Mouse (Mus musculus) liver, embryonic 13.5 days (tissue): ENCODE measurements at regions not wholly inside any gene's neighbourhood (a gene's known extent, or its start where the extent isn't known, plus 50 kb on each side); places are given as distances from the start of the nearest gene placed in this dataset. TPM values are rescaled to one million over a fixed set of nuclear protein-coding genes. Genes with fewer than 3 reads are reported as not detected.

Source experiments
- ATAC-seq: fragments of 200-750 bp; cut with Nextera tagmentation; 2 replicates; pipeline ENCODE4 v1.8.0; 2017; ENCODE audit warnings: low read depth, mild to moderate bottlenecking, moderate number of reproducible peaks, moderate library complexity
- DNase-seq: peaks from one replicate; pipeline ENCODE4 v3.0.0; 2022
- H3K27ac ChIP-seq: fragments of 300-500 bp; sonication (generic); 2 replicates; pipeline ENCODE4 v1.5.1; 2015; ENCODE audit warnings: moderate library complexity, mild to moderate bottlenecking, inconsistent platforms
- H3K27me3 ChIP-seq: fragments of 300-500 bp; sonication (generic); 2 replicates; pipeline ENCODE4 v1.6.1; 2015; ENCODE audit warnings: mild to moderate bottlenecking, inconsistent platforms
- H3K36me3 ChIP-seq: fragments of 300-500 bp; sonication (generic); 2 replicates; pipeline ENCODE4 v1.6.1; 2015; ENCODE audit warnings: mild to moderate bottlenecking, inconsistent platforms
- H3K4me1 ChIP-seq: fragments of 300-500 bp; sonication (generic); replicated peaks from 2 replicates; pipeline ENCODE4 v1.6.1; 2015; ENCODE audit warnings: inconsistent platforms
- H3K4me2 ChIP-seq: fragments of 300-500 bp; sonication (generic); 2 replicates; pipeline ENCODE4 v1.6.1; 2015; ENCODE audit warnings: inconsistent platforms, mild to moderate bottlenecking, moderate library complexity
- H3K4me3 ChIP-seq: fragments of 300-500 bp; sonication (generic); replicated peaks from 2 replicates; pipeline ENCODE4 v1.5.1; 2015; ENCODE audit warnings: mild to moderate bottlenecking, inconsistent platforms
- H3K9ac ChIP-seq: fragments of 300-500 bp; sonication (generic); 2 replicates; pipeline ENCODE4 v1.6.1; 2015; ENCODE audit warnings: mild to moderate bottlenecking, inconsistent platforms
- H3K9me3 ChIP-seq: fragments of 300-500 bp; sonication (generic); replicated peaks from 2 replicates; pipeline ENCODE4 v1.6.1; 2016; ENCODE audit warnings: inconsistent platforms
- WGBS: fragments of 180-500 bp; shearing (Covaris S2); methylation state at CpG from one replicate; pipeline ENCODE4 v1.1.7; 2015; ENCODE audit not compliant: insufficient replicate concordance; 5-methylcytosine and 5-hydroxymethylcytosine counted together
- microRNA-seq: library from miRNA; unstranded; fragments of <30 nt; microRNA quantifications from one replicate; pipeline ENCODE4, GENCODE M21; 2016

DNA sequence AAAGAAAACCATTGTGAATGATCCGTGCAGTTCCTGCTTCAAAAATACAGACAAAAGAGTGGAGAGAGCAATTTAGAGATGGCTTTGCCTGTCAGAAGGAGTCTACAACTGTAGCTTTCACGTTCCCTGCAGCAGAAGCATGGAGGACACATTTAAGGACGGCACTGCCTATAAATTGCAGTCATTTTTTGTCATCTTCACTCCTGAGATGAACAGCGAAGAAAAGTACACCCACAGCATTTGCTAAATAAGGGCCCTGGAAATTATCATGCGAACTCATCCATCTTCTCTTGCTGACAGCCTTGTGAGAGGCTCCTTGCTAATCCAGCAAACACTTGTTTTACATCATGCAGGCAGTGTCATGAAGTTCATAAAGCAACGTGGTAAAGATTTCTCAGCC is 302.5 kb downstream of the Tmsb4x start:
- 53% methylated on average over 6 of the region's 6 CpGs for WGBS
- H3K9me3 ChIP-seq = no peaks in the 10 kb centered on the region
- H3K36me3 ChIP-seq = no peaks in the 10 kb centered on the region
- no peak overlapping the region for H3K4me3 ChIP-seq
- ATAC-seq (no peak), DNase-seq (no peak)
- no peak overlapping the region for H3K4me2 ChIP-seq
- H3K27me3 ChIP-seq = no peaks in the 10 kb centered on the region
- no peaks in the 10 kb centered on the region for H3K4me1 ChIP-seq
- no peak overlapping the region for H3K27ac ChIP-seq
- H3K9ac ChIP-seq = no peak overlapping the region

DNA sequence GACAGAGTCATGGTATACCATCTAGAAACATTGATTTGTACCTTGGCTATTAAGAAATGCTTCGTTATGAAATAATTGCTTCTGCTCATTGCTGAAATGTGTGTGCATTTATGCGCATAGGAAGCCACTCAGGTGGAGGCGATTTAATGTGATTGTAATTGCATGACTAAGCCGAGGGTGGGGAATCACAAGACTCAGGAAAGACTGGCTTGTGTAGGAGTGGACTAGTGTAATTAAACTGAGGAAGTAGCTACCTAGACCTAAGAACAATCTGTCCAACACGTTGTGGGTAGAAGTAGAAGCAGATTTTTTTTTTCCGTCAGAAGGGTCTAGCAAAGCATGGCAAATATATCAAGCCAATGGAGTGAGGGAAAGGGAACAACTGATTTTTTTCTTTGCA is 308.4 kb downstream of the Tmsb4x start:
- H3K27me3 ChIP-seq = no peaks in the 10 kb centered on the region
- no peak overlapping the region for H3K4me3 ChIP-seq
- no peaks in the 10 kb centered on the region for H3K4me1 ChIP-seq
- 62% methylated on average over 6 of the region's 6 CpGs for WGBS
- H3K9me3 ChIP-seq = no peaks in the 10 kb centered on the region
- H3K27ac ChIP-seq = no peak overlapping the region
- no peak overlapping the region for H3K4me2 ChIP-seq
- ATAC-seq = no peak
- no peaks in the 10 kb centered on the region for H3K36me3 ChIP-seq
- no peak overlapping the region for H3K9ac ChIP-seq
- DNase-seq = no peak

DNA sequence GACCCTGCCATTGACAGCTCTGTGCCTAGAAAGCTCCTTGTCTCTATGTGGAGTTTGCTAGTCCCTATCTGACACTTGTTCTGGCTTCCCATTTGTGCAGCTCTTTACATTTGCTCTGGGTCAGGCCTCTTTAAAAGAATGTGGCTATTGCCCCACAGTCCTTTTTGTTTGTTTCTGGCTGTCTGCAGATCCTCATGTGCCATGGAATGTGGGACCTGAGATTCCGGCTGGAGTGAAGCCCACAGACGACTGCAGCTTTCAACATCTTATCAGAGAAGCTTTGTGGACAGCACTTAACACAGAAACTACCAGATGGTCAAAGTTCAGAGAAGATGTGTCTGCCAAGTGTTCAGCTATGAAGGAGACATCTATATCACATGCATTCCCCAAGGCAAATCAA is 309.7 kb upstream of the Egfl6 start:
- H3K4me3 ChIP-seq = no peak overlapping the region
- no peaks in the 10 kb centered on the region for H3K27me3 ChIP-seq
- WGBS = 59% methylated on average over 2 of the region's 2 CpGs
- H3K9me3 ChIP-seq = no peaks in the 10 kb centered on the region
- no peak overlapping the region for H3K4me2 ChIP-seq
- no peak overlapping the region for H3K27ac ChIP-seq
- no peak for ATAC-seq
- H3K9ac ChIP-seq = no peak overlapping the region
- DNase-seq = no peak
- H3K36me3 ChIP-seq = no peaks in the 10 kb centered on the region
- H3K4me1 ChIP-seq = no peaks in the 10 kb centered on the region

DNA sequence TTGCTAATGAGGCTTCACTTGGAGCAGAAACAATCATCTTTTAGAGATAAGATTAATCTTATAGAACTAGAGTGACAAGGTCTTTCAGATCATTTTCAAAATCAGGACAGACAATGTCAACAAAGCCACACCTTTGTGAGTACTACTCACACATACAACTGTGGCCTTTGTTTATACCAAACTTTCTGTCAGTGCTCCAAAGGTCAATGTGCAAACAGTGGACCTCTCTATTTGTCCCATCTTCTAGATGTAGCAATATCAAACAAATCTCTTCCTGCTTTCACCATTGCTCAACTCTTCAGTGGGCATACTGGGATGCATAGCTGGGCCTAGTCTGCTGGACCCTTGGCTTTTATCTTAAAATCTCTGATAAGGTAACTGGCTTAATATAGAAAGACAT is 300.9 kb upstream of the Egfl6 start:
- H3K4me3 ChIP-seq = no peak overlapping the region
- no peak for ATAC-seq
- H3K4me2 ChIP-seq = no peak overlapping the region
- no peaks in the 10 kb centered on the region for H3K27me3 ChIP-seq
- no peaks in the 10 kb centered on the region for H3K36me3 ChIP-seq
- H3K4me1 ChIP-seq = no peaks in the 10 kb centered on the region
- no peaks in the 10 kb centered on the region for H3K9me3 ChIP-seq
- H3K9ac ChIP-seq = no peak overlapping the region
- no peak overlapping the region for H3K27ac ChIP-seq
- DNase-seq = no peak

DNA sequence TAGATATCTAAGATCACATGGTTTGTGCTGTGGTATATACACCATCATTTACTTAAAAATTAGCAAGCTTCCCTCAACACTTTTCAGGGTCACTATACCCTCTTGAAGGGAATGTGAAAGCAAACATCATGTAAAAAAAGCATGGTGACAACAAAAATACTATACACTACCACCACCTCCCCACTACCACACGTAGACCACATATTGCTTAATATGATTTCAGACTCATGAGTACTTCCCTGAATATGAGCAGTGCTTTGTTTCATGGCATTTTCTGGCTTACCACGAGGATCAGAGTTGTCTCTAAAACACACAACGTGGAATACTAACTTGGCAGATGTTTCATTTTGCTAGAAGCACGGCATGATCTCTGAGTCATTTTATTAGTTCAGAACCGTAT is 284.0 kb upstream of the Egfl6 start:
- Histone ChIP-seq H3K4me3 (no peak overlapping the region), H3K4me2 (no peak overlapping the region), H3K4me1 (no peaks in the 10 kb centered on the region), H3K27me3 (no peaks in the 10 kb centered on the region), H3K9ac (no peak overlapping the region), H3K36me3 (no peaks in the 10 kb centered on the region), H3K9me3 (no peaks in the 10 kb centered on the region), H3K27ac (no peak overlapping the region)
- WGBS = 53% methylated on average over 5 of the region's 5 CpGs
- no peak for ATAC-seq
- DNase-seq = no peak

DNA sequence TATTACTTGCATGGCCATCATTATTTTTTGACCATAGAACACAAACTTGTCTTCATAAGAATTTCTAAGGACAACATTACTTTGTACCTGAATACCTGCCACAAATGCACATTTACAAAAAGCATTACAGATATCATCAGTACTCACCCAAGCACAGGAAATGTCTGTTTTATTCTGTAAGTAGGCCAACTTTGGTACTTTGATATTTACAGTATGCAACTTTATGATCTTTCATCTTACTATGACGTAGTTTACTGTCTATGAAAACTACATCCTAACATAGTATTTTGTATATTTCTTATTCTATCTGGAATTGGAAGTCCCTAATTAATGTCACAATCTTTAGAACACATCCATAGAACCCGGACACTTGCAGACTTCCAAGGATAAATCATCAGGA is 282.2 kb upstream of the Egfl6 start:
- H3K4me1 ChIP-seq = no peaks in the 10 kb centered on the region
- no peak overlapping the region for H3K4me3 ChIP-seq
- H3K9me3 ChIP-seq = no peaks in the 10 kb centered on the region
- H3K36me3 ChIP-seq = no peaks in the 10 kb centered on the region
- DNase-seq (no peak), ATAC-seq (no peak)
- no peak overlapping the region for H3K27ac ChIP-seq
- H3K27me3 ChIP-seq = no peaks in the 10 kb centered on the region
- H3K4me2 ChIP-seq = no peak overlapping the region
- H3K9ac ChIP-seq = no peak overlapping the region
- WGBS = 44% methylated on average over 2 of the region's 2 CpGs

Small RNA genes lying in the stretch of these regions (microRNA-seq; reads per million reads assigned to microRNA genes)
- gene Gm22368 (not detected), gene Gm44376 (not detected)
